Mouse (Mus musculus): ENCODE data around the gene Ccnb2.
"Not testable (repeated sequence)": the region's sequence is repeated elsewhere in the genome, so short reads cannot be mapped to it uniquely, and the experiment has no call there.

The Ccnb2 gene

GRCm38 (mm10) chr9:70421257-70422056 lies at the start of gene Ccnb2:
TSS of gene Ccnb2 (minus strand) at chr9:70421547.
- peak; percentile 75 to 78 for DNase-seq (ENCODE audit: low spot score in 2 of 2)

DNA sequence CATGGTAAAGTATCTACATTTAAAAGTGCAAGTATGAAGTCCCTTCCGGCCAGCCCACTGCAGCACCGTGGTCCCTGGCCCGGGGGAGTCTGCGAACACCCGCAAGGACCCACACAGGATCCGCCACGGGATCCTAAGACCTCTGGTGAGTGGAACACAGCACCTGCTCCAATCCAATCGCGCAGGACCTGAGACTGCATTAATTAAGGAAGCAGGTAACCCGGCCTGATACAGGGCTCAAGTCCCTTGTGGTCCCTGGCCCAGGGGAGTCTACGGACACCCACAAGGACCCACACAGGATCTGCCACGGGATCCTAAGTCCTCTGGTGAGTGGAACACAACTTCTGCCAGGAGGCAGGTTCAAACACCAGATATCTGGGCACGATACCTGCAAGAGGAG lies 41.7 kb upstream of the Ccnb2 start:
- not testable (repeated sequence) for DNase-seq (ENCODE audit: low spot score in 2 of 2)

GRCm38 (mm10) chr9:70452371-70452770 lies 31.0 kb upstream of the Ccnb2 start:
- DNase-seq (ENCODE audit: low spot score in 2 of 2): no peak

DNA sequence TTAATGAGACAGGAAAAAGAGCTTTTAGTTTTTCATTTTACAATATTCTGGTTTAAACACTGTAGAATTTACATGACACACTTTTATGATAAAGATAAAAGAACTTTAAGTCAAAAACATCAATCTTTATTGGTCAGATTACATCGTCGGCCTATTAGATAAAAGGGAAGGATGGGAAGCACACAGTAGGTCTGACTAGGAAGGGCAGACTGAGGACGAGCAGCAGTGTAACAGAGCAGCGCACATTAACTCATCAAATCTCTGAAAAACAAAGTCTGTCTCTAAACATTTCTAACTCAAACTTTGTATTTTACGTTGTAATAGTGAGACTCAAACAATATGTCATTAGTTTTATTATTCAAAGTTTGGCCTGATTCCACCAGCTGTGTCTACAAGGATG lies 27.7 kb upstream of the Ccnb2 start:
- no peak for DNase-seq (ENCODE audit: low spot score in 2 of 2)

GRCm38 (mm10) chr9:70439959-70440358 lies 18.6 kb upstream of the Ccnb2 start:
- no peak for DNase-seq (ENCODE audit: low spot score in 2 of 2)

DNA sequence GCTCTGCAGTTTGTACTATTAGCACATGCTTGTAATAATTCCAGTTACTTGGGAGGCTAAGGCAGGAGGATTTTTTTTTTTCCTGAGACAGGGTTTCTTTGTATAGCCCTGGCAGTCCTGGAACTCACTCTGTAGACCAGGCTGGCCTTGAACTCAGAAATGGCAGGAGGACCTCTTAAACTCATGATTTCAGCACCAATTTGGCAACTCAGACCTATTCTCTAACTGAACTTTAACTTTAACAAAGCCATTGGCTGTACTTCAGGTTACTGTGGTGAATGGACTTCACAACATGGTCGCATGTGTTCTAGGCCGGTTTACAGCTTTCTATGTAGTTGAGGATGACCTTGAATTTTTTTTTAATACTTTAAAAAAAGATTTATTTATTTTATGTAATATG lies 1.3 kb upstream of the Ccnb2 start:
- DNase-seq (ENCODE audit: low spot score in 2 of 2): no peak

- DNase-seq (ENCODE audit: low spot score in 2 of 2): peak in 1 of 2 experiments; percentile 21
Observed at GRCm38 (mm10) chr9:70416412-70416811, 4.9 kb downstream of the Ccnb2 start.

DNA sequence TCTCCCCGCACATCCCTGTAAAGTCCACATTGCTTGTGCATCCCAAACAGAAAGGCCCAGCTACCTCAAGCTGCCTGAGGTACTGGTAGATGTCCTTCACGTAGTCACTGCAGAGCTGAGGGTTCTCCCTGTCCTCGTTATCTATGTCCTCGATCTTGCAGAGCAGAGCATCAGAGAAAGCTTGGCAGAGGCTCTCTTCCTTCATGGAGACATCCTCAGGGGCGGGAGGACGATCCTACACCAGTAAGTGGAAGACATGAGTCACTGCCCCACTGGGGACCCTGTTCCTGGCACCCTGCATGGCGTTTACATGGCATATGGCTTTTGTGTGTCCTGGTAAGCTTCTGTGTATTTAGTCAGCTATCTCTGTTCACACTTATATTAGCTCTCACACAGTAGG lies 8.3 kb downstream of the Ccnb2 start:
- no peak for DNase-seq (ENCODE audit: low spot score in 2 of 2)

DNA sequence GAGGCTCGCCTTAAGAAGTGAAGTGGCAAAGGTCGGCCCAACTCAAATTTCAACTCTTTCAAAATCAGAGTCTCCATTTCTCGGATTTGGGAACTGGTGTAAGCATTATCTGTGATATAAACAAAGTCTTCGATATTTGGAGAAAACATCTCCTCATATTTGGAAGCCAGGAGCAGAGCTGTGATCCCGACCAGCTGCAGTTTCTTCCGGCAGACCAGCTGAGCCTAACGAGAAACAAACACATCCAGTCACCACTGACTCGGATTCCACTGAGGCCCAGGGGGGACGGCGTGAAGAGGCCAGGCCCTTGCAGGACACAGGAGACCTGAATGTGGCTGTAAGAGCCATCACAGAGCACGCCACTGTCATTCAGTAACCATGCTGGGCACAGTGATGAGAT lies 10.7 kb downstream of the Ccnb2 start:
- DNase-seq (ENCODE audit: low spot score in 2 of 2): no peak

DNA sequence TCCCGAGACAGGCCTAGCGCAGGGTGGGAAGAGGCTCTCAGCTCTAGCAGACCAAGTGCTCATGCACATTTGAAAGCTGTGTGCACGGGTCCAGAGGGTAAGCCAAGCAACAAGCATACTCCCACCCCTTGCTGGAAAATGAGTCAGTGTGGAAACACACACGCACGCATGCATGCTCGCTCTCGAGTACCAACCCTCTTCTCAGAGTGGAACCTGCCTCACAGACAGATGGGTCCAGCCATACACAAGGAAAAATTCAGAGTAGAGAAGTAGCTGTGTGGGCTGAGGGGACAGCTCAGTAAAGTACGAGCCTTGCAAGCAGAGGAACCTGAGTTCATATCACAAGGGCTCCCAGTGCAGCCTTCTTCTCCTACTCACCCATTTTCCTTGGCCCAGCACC lies 11.6 kb downstream of the Ccnb2 start:
- no peak for DNase-seq (ENCODE audit: low spot score in 2 of 2)

DNA sequence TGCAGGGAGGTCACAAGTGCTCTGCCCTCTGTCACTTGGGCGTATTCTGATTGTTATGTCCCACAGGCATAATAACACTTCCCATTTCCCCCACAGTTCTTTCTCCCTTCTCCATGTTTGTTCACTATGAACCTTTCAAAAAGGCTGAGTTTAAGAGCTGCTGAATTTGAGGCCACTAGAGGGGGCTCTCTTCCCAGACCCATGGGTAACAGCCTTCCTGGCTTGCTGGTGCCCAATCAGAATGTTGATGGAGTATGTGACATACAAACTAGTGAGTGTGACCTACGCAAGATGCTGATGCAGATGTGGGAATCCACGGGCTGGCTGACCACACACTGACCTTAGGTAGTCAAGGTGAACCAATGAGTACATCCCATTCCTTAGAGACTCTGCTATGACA lies 12.6 kb downstream of the Ccnb2 start:
- DNase-seq (ENCODE audit: low spot score in 2 of 2): no peak

DNA sequence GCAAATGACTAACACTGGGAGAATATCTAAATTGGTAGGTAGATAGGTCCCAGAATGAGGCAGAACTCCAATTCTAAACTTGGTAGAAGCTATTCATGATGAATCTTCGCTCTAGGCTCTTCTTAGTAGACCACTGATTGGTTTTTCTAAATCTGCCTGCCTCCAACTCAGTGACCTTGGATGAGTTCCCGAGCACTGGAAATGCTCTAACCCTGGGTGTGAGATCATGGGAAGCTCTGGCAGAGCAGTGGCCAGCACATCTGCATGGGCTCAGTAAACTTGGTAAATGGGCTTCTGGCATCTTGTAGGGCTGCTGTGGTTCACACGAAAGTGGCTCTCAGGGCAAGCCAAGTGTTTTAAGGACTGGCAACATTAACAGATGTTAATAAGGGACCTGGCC lies 14.8 kb downstream of the Ccnb2 start:
- no peak for DNase-seq (ENCODE audit: low spot score in 2 of 2)

GRCm38 (mm10) chr9:70401937-70402539 lies 19.3 kb downstream of the Ccnb2 start:
- no peak for DNase-seq (ENCODE audit: low spot score in 2 of 2)

DNA sequence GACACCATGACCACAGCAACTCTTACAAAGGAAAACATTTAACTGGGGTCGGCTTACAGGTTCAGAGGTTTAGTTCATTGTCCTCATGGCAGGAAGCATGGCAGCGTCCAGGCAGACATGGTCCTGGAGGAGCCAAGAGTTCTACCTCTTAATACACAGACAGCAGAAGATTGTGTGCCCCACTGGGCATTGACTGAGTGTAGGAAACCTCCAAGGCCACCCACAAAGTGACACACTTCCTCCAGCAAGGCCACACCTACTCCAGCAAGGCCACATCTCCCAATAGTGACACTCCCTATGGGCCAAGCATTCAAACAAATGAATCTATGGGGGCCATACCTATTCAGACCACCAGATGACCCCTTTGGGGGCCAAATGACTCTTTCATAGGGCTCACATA lies 25.3 kb downstream of the Ccnb2 start:
- no peak for DNase-seq (ENCODE audit: low spot score in 2 of 2)

- DNase-seq (ENCODE audit: low spot score in 2 of 2): no peak
Observed at GRCm38 (mm10) chr9:70395617-70396016, 25.7 kb downstream of the Ccnb2 start.

GRCm38 (mm10) chr9:70392563-70392907 lies 28.8 kb downstream of the Ccnb2 start:
- peak in 1 of 2 experiments; percentile 13 for DNase-seq (ENCODE audit: low spot score in 2 of 2)

GRCm38 (mm10) chr9:70391660-70392562 lies 29.4 kb downstream of the Ccnb2 start:
- no peak for DNase-seq (ENCODE audit: low spot score in 2 of 2)

GRCm38 (mm10) chr9:70391042-70391441 lies 30.3 kb downstream of the Ccnb2 start:
- DNase-seq (ENCODE audit: low spot score in 2 of 2): no peak

- no peak for DNase-seq (ENCODE audit: low spot score in 2 of 2)
Observed at GRCm38 (mm10) chr9:70389548-70389947, 31.8 kb downstream of the Ccnb2 start.

- DNase-seq (ENCODE audit: low spot score in 2 of 2): no peak
Observed at GRCm38 (mm10) chr9:70387410-70388119, 33.8 kb downstream of the Ccnb2 start.

DNA sequence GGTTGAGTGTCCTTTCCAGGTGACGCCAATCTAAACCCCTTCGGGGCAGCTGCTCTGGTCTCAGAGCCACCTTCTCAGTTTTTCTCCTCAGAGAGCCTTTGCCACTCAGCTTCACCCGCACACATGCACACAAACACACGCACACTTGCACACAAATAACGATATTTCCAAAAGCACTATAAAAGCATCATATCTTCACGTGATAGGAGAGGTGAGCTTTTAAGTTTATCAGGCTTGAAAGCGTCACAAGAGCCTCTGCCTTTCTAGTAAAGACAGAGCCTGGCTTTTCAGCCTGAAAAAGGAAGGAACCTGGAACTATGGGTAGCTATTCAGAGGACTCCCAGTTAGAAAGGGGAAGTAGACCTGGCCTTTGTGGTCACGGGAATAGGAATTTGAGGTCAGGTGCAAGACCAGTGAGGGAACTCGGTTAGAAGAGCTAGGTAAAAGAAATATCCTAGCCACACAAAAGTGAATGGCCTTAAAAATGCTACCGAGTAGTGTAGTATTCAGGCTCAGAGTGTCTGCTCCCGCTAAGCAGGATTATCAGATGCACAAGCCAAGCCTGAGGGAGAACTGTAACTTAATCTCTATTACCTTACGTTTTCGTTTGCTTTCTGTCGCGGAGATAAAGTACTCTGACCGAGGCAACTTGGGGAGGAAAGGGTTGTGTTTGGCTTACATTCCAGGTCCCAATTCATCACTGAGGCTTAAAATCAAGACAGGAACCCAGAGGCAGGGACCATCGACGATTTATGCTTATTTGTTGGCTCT lies 36.2 kb downstream of the Ccnb2 start:
- no peak for DNase-seq (ENCODE audit: low spot score in 2 of 2)
